Mouse (Mus musculus): ENCODE data around the gene Tceal9. TPM values are rescaled to one million over a fixed set of nuclear protein-coding genes. Genes with fewer than 3 reads are reported as not detected.

Gene Tceal9
- polyA plus RNA-seq, 1 experiment, result 1.9 TPM

- 65% methylated on average over 1 of the region's 1 CpGs for WGBS
These were observed 28.6 kb upstream of the Tceal9 start for GRCm38 (mm10) chrX:136216303-136216702.

GRCm38 (mm10) chrX:136223714-136224113 is 21.2 kb upstream of the Tceal9 start:
- H3K4me1 ChIP-seq (ENCODE audit: control insufficient read depth, insufficient read depth, insufficient read length), result no peaks in the 10 kb centered on the region
- 73% methylated on average over 6 of the region's 6 CpGs for WGBS
- H3K27me3 ChIP-seq (ENCODE audit: control insufficient read depth, insufficient read depth, low read length), result no peaks in the 10 kb centered on the region
- H3K27ac ChIP-seq (ENCODE audit: insufficient read depth, low read length), result no peak overlapping the region
- DNase-seq (ENCODE audit: low read depth in 1 of 2, low spot score in 2 of 2), result no peak
- TF ChIP-seq CTCF (IDR thresholded peaks at IDR 0.05; ENCODE audit: extremely low read depth, insufficient read depth, insufficient read length, insufficient replicate concordance) (no peak), POLR2A (IDR thresholded peaks at IDR 0.05; ENCODE audit: low read depth, low read length) (no peak)
- H3K4me3 ChIP-seq (ENCODE audit: extremely low read depth, insufficient read depth, insufficient read length), result no peak overlapping the region
- H3K36me3 ChIP-seq (ENCODE audit: control insufficient read depth, insufficient read depth, low read length), result no peaks in the 10 kb centered on the region

More at GRCm38 (mm10) chrX:136216303-136216702, 28.6 kb upstream of the Tceal9 start:
- no peak for DNase-seq (ENCODE audit: low read depth in 1 of 2, low spot score in 2 of 2)
- no peaks in the 10 kb centered on the region for H3K36me3 ChIP-seq (ENCODE audit: control insufficient read depth, insufficient read depth, low read length)
- no peak overlapping the region for H3K4me3 ChIP-seq (ENCODE audit: extremely low read depth, insufficient read depth, insufficient read length)
- TF ChIP-seq POLR2A (IDR thresholded peaks at IDR 0.05; ENCODE audit: low read depth, low read length) (no peak), CTCF (IDR thresholded peaks at IDR 0.05; ENCODE audit: extremely low read depth, insufficient read depth, insufficient read length, insufficient replicate concordance) (no peak)
- H3K27ac ChIP-seq (ENCODE audit: insufficient read depth, low read length), result no peak overlapping the region
- no peaks in the 10 kb centered on the region for H3K4me1 ChIP-seq (ENCODE audit: control insufficient read depth, insufficient read depth, insufficient read length)
- H3K27me3 ChIP-seq (ENCODE audit: control insufficient read depth, insufficient read depth, low read length), result no peaks in the 10 kb centered on the region

GRCm38 (mm10) chrX:136227768-136228167 is 17.1 kb upstream of the Tceal9 start:
- no peak overlapping the region for H3K27ac ChIP-seq (ENCODE audit: insufficient read depth, low read length)
- H3K4me1 ChIP-seq (ENCODE audit: control insufficient read depth, insufficient read depth, insufficient read length), result no peaks in the 10 kb centered on the region
- DNase-seq (ENCODE audit: low read depth in 1 of 2, low spot score in 2 of 2), result no peak
- TF ChIP-seq CTCF (IDR thresholded peaks at IDR 0.05; ENCODE audit: extremely low read depth, insufficient read depth, insufficient read length, insufficient replicate concordance), result no peak
- TF ChIP-seq POLR2A (IDR thresholded peaks at IDR 0.05; ENCODE audit: low read depth, low read length), result no peak
- no peaks in the 10 kb centered on the region for H3K36me3 ChIP-seq (ENCODE audit: control insufficient read depth, insufficient read depth, low read length)
- no peaks in the 10 kb centered on the region for H3K27me3 ChIP-seq (ENCODE audit: control insufficient read depth, insufficient read depth, low read length)
- no peak overlapping the region for H3K4me3 ChIP-seq (ENCODE audit: extremely low read depth, insufficient read depth, insufficient read length)
- WGBS, result 89% methylated on average over 5 of the region's 5 CpGs

- Histone ChIP-seq H3K27me3 (ENCODE audit: control insufficient read depth, insufficient read depth, low read length) (no peaks in the 10 kb centered on the region), H3K4me1 (ENCODE audit: control insufficient read depth, insufficient read depth, insufficient read length) (no peaks in the 10 kb centered on the region), H3K36me3 (ENCODE audit: control insufficient read depth, insufficient read depth, low read length) (no peaks in the 10 kb centered on the region), H3K27ac (ENCODE audit: insufficient read depth, low read length) (no peak overlapping the region), H3K4me3 (ENCODE audit: extremely low read depth, insufficient read depth, insufficient read length) (no peak overlapping the region)
- WGBS, result 38% methylated on average over 3 of the region's 3 CpGs
- TF ChIP-seq POLR2A (IDR thresholded peaks at IDR 0.05; ENCODE audit: low read depth, low read length), result no peak
- no peak for TF ChIP-seq CTCF (IDR thresholded peaks at IDR 0.05; ENCODE audit: extremely low read depth, insufficient read depth, insufficient read length, insufficient replicate concordance)
- peak in 1 of 2 experiments; percentile 7 for DNase-seq (ENCODE audit: low read depth in 1 of 2, low spot score in 2 of 2)
These were observed 6.8 kb upstream of the Tceal9 start for GRCm38 (mm10) chrX:136238118-136238517.

- WGBS, result 90% methylated on average over 2 of the region's 2 CpGs
- DNase-seq (ENCODE audit: low read depth in 1 of 2, low spot score in 2 of 2), result no peak
- no peaks in the 10 kb centered on the region for H3K36me3 ChIP-seq (ENCODE audit: control insufficient read depth, insufficient read depth, low read length)
- H3K27ac ChIP-seq (ENCODE audit: insufficient read depth, low read length), result no peak overlapping the region
- TF ChIP-seq POLR2A (IDR thresholded peaks at IDR 0.05; ENCODE audit: low read depth, low read length) (no peak), CTCF (IDR thresholded peaks at IDR 0.05; ENCODE audit: extremely low read depth, insufficient read depth, insufficient read length, insufficient replicate concordance) (no peak)
- H3K4me3 ChIP-seq (ENCODE audit: extremely low read depth, insufficient read depth, insufficient read length), result no peak overlapping the region
- H3K4me1 ChIP-seq (ENCODE audit: control insufficient read depth, insufficient read depth, insufficient read length), result no peaks in the 10 kb centered on the region
- H3K27me3 ChIP-seq (ENCODE audit: control insufficient read depth, insufficient read depth, low read length), result no peaks in the 10 kb centered on the region
These were observed 1.7 kb upstream of the Tceal9 start for GRCm38 (mm10) chrX:136243181-136243580.

GRCm38 (mm10) chrX:136245521-136246071 is 717 bp downstream of the Tceal9 start:
- H3K27me3 ChIP-seq (ENCODE audit: control insufficient read depth, insufficient read depth, low read length), result no peaks in the 10 kb centered on the region
- H3K27ac ChIP-seq (ENCODE audit: insufficient read depth, low read length), result no peak overlapping the region
- DNase-seq (ENCODE audit: low read depth in 1 of 2, low spot score in 2 of 2), result no peak
- WGBS, result 23% methylated on average over 15 of the region's 15 CpGs
- no peak for TF ChIP-seq CTCF (IDR thresholded peaks at IDR 0.05; ENCODE audit: extremely low read depth, insufficient read depth, insufficient read length, insufficient replicate concordance)
- TF ChIP-seq POLR2A (IDR thresholded peaks at IDR 0.05; ENCODE audit: low read depth, low read length), result no peak
- H3K4me3 ChIP-seq (ENCODE audit: extremely low read depth, insufficient read depth, insufficient read length), result peak overlapping the region; percentile 76
- no peaks in the 10 kb centered on the region for H3K4me1 ChIP-seq (ENCODE audit: control insufficient read depth, insufficient read depth, insufficient read length)
- no peaks in the 10 kb centered on the region for H3K36me3 ChIP-seq (ENCODE audit: control insufficient read depth, insufficient read depth, low read length)

GRCm38 (mm10) chrX:136248811-136249210 is 3.9 kb downstream of the Tceal9 start:
- Histone ChIP-seq H3K27ac (ENCODE audit: insufficient read depth, low read length) (no peak overlapping the region), H3K4me1 (ENCODE audit: control insufficient read depth, insufficient read depth, insufficient read length) (no peaks in the 10 kb centered on the region), H3K36me3 (ENCODE audit: control insufficient read depth, insufficient read depth, low read length) (no peaks in the 10 kb centered on the region), H3K27me3 (ENCODE audit: control insufficient read depth, insufficient read depth, low read length) (no peaks in the 10 kb centered on the region), H3K4me3 (ENCODE audit: extremely low read depth, insufficient read depth, insufficient read length) (no peak overlapping the region)
- WGBS, result 82% methylated on average over 6 of the region's 6 CpGs
- no peak for DNase-seq (ENCODE audit: low read depth in 1 of 2, low spot score in 2 of 2)
- TF ChIP-seq POLR2A (IDR thresholded peaks at IDR 0.05; ENCODE audit: low read depth, low read length) (no peak), CTCF (IDR thresholded peaks at IDR 0.05; ENCODE audit: extremely low read depth, insufficient read depth, insufficient read length, insufficient replicate concordance) (no peak)
